In genomic region chr5:123013599-123014315, GRCm38 (mm10) we compare ENCODE assay signal across 9 mouse cellular contexts. TPM values are rescaled to one million over a fixed set of nuclear protein-coding genes. Genes with fewer than 3 reads are reported as not detected.
A peak's percentile ranks its signal among the peaks of the same experiment; 100 is the strongest.
DNase-seq lines count a peak whose midpoint lies in the region; ATAC-seq and TF ChIP-seq lines count a peak whose summit lies in the region.
"Had no signal": no experiment of that assay in that cellular context is flagged by ENCODE, and none has a peak within 500 bp of the region (broad histone marks: within the 10 kb centered on the region; RNA-seq: fewer than 3 reads in every experiment).

No protein-coding gene starts in this region.

- ATAC-seq in lung, postnatal 0 days, result no peak

- peaks cover 16% of the 10 kb centered on the region for H3K4me1 ChIP-seq in lung, postnatal 0 days (ENCODE audit: insufficient read depth, low read depth, low read length)

- H3K4me3 ChIP-seq in lung, postnatal 0 days (ENCODE audit: low read depth, low read length), result no peak overlapping the region

- no peak overlapping the region for H3K27ac ChIP-seq in lung, postnatal 0 days (ENCODE audit: low read length)

- peak; percentile 55 to 69 for DNase-seq in CD8-positive naive resting alpha-beta T cell, adult 2 months (ENCODE audit: low read depth in 2 of 2, low spot score in 2 of 2)
- peak; percentile 63 for DNase-seq in Muller cell, postnatal 12 days (ENCODE audit: inconsistent ontology term)
- DNase-seq in cerebellum, postnatal 10 days, result peak; percentile 88 to 93
- peak; percentile 56 to 68 for DNase-seq in frontal cortex, postnatal 36 days (ENCODE audit: low spot score in 2 of 2)
- DNase-seq in layer of hippocampus, adult 11-12 months (ENCODE audit: low spot score), result peak; percentile 78
- DNase-seq in lung, postnatal 0 days (ENCODE audit: low spot score), result peak; percentile 94
- DNase-seq in right cerebral cortex, postnatal 25 days, result peak; percentile 55
- no peak for DNase-seq in urinary bladder, adult 18-20 months (ENCODE audit: low spot score in 2 of 2)

- 59% methylated on average over 9 of the region's 9 CpGs for WGBS in lung, postnatal 0 days

- no peak for TF ChIP-seq EP300 in lung, postnatal 0 days (IDR thresholded peaks at IDR 0.05)

- H3K4me2 ChIP-seq in lung, postnatal 0 days (replicated peaks; ENCODE audit: low read depth, low read length), result no peak overlapping the region

- H3K36me3 ChIP-seq in lung, postnatal 0 days (ENCODE audit: insufficient read depth, low read length), result no peaks in the 10 kb centered on the region

- H3K9ac ChIP-seq in lung, postnatal 0 days (replicated peaks; ENCODE audit: low read depth), result no peak overlapping the region

- H3K9me3 ChIP-seq in lung, postnatal 0 days (ENCODE audit: low read length), result no peaks in the 10 kb centered on the region

- peak; percentile 86 for TF ChIP-seq CTCF in lung, postnatal 0 days (IDR thresholded peaks at IDR 0.05)

- H3K27me3 ChIP-seq in lung, postnatal 0 days (replicated peaks; ENCODE audit: insufficient read depth, low read length), result no peaks in the 10 kb centered on the region

RNA-seq across cellular contexts. Expression of gene Orai1, which starts 1.1 kb away (rescaled TPM):
- polyA plus RNA-seq in lung, postnatal 0 days (2015; fragmentation: Nextera tagmentation; extraction: Ambion mirVana), result 54.7 and 55.2 TPM in 2 replicates

RNA-seq across cellular contexts. Expression of gene Kdm2b, which starts 24.1 kb away (rescaled TPM):
- 12.2 and 13.7 TPM in 2 replicates for polyA plus RNA-seq in lung, postnatal 0 days (2015; fragmentation: Nextera tagmentation; extraction: Ambion mirVana)

RNA-seq across cellular contexts. Expression of gene Morn3, which starts 33.1 kb away (rescaled TPM):
- polyA plus RNA-seq in lung, postnatal 0 days (2015; fragmentation: Nextera tagmentation; extraction: Ambion mirVana), result 5.3 and 8.3 TPM in 2 replicates
- polyA plus RNA-seq: large intestine, adult 2 months had no signal

RNA-seq across cellular contexts. Expression of gene Tmem120b, which starts 54.5 kb away (rescaled TPM):
- polyA plus RNA-seq in lung, postnatal 0 days (2015; fragmentation: Nextera tagmentation; extraction: Ambion mirVana), result 11.9 and 12.2 TPM in 2 replicates

Comparison
In these comparisons a context has a peak if more than half of its experiments do, and no peak if none do; other contexts are left out.
1. DNase-seq: peak in CD8-positive naive resting alpha-beta T cell, adult 2 months (2 of 2), Muller cell, postnatal 12 days (single experiment), cerebellum, postnatal 10 days (2 of 2), frontal cortex, postnatal 36 days (2 of 2), layer of hippocampus, adult 11-12 months (single experiment), lung, postnatal 0 days (single experiment) and right cerebral cortex, postnatal 25 days (single experiment); none in urinary bladder, adult 18-20 months (0 of 2).